Mouse (Mus musculus) left cerebral cortex, adult 8-10 months (tissue): Measurements from ENCODE around the gene Rptor. TPM values are rescaled to one million over a fixed set of nuclear protein-coding genes. Genes with fewer than 3 reads are reported as not detected.

Source experiments
- DNase-seq, 2 experiments: peaks; one replicate each; pipeline ENCODE4 v3.0.0; 2022; ENCODE audit warnings: low spot score in 2 of 2
- total RNA-seq, 4 experiments: library from RNA; stranded (reverse); gene quantifications; 2 replicates each; pipeline ENCODE4 v1.2.4; 2022

The Rptor gene
- total RNA-seq, 4 experiments from 2014 or later: 57.5 to 65.0 (median 61.0) TPM

GRCm38 (mm10) chr11:119808647-119809280, 206.1 kb downstream of the Rptor start:
- no peak for DNase-seq

- no peak for DNase-seq
Measured at GRCm38 (mm10) chr11:119809309-119809708, 206.6 kb downstream of the Rptor start.

DNA sequence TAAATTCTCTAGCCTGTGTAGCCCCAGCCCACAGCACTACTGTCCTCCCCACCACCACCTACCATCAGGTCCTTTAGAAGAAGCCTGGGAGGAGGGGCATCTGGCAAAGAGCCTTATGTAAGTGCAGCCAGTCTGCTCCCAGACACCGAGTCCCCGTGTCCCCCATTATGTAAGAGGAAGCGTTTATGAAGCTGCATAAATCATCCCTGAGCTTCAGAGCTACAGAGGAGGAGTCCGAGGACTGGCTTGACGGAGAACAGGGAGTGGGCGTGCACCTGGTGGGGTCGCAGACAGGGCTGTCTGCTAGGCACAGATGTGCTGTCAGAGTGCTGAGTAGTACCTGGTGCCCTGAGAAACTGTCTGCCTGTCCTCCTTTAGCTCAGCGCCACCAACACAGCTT, 208.3 kb downstream of the Rptor start:
- DNase-seq: peak; percentile 47 to 81

GRCm38 (mm10) chr11:119811598-119811997, 208.9 kb downstream of the Rptor start:
- no peak for DNase-seq

DNA sequence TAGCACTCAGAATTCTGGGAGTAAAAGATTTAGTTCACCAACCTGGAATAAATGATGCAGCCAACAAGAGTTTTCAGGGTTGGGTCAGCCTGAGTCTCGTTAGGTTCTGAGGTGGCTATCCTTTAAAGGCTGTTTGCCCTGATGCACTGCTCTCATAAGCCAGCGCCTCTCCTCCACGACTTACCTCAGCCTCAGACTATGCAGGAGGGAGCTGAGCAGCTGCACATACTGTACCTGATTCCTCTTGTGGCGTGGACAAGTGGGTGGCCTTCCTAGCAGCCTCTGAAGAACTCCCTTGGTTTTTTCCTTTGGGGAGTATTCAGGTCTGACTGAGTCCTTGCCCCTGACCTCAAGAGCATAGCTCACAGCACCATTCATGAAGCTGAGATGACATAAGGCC, 209.4 kb downstream of the Rptor start:
- no peak for DNase-seq

DNA sequence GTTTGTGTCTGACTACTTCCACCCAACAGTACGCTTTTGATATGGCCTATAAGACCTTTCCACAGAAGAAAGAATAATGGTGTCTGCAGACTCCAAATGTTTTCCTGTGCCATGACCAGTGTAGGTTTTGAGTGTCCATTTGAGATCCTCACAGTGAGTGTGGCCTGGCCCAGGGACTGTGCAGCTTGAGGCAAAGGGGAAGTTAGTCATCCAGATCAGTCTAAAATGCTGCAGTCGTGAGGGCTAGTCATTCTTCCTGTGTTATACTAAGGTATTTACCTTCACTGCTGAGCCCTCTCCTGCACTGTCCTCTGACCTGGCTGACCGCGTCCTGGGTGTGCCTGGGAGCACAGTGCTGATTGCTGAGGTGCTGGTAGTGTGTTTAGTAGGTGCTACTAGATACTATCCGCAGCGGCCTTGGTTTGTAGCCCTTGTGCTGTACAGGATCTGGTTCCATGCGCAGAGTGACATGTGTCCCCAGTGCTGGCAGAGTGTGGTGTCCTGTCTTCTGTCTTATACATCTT, 211.4 kb downstream of the Rptor start:
- DNase-seq: no peak

- no peak for DNase-seq
Measured at GRCm38 (mm10) chr11:119816798-119817361, 214.2 kb downstream of the Rptor start.

GRCm38 (mm10) chr11:119817362-119817837, 214.7 kb downstream of the Rptor start:
- DNase-seq: no peak

GRCm38 (mm10) chr11:119817898-119818297, 215.2 kb downstream of the Rptor start:
- DNase-seq: no peak

DNA sequence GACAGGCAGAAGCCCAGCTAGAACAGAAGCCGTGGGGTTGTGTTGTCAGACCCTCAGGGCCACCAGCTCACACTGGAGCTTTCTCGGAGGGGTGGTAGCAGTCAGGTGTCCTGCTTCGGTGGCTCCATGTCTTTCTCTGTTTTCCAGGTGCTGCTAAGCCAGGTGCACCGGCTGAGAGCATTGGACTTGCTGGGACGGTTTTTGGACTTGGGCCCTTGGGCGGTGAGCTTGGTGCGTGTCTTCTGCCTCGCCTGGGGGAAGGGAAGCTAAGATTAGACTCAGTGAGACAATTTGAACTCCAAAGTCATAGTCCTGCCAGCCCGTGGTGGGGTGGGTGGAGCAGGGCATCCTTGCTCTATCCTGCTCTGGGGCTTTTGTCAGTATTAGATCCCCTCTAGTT, 218.8 kb downstream of the Rptor start:
- DNase-seq: no peak

GRCm38 (mm10) chr11:119824072-119824649, 221.5 kb downstream of the Rptor start:
- DNase-seq: no peak

DNA sequence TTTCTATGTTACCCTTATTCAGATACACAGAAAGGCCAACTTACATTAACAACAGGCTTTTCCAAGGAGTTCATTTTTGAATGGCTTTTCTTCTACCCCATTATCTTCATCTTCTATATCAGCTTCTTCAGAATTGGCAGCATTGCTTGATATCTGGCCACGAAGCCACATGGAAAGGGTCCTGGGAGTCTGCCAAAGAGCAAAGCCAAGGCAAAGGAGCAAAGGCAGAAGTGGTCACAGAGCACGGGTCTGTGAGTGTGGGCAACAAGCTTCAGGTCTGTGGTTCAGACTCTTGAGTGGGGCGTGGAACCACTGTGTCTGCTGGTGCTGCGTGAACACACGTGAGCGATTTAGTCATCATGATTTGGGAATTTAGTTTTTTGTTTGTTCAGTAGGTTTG, 223.1 kb downstream of the Rptor start:
- no peak for DNase-seq

DNA sequence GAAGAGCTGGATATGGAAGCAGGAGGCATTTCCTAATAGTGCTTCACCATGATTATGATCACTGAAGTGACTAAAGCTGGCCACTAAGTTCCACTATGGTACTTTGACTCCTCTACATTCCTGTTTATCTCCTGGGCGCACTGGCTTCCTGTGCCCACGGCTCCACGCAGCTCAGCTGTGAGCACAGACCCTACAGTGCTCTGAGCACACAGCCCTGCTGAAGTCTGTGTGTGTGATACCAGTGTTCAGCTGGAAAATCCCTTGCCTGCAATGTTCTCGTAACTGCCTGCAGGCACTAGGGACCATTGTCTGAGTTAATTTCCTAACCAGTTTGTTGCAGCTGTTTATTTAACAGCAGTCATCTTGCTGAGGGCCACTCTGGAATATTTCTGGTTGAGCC, 223.5 kb downstream of the Rptor start:
- no peak for DNase-seq

GRCm38 (mm10) chr11:119829116-119829515, 226.4 kb downstream of the Rptor start:
- DNase-seq: no peak

DNA sequence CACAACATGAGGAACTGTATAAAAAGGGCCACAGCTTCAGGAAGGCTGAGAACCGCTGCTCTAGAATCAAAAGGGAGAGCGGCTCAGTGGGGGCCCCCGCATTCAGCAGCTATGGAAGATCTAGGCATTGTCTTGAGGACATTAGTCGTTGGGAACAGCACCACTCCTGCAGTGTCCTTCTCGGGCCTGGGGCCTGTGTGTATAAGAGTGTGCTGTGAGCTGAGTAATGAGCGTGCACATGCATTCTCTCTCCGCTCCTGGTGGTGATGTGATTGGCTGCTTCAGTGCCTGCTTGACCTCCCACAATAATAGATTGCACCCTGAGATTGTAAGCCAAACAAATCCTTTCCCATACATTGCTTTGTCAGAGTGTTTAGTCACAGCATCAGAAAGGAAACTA, 229.0 kb downstream of the Rptor start:
- no peak for DNase-seq

GRCm38 (mm10) chr11:119833311-119833710, 230.6 kb downstream of the Rptor start:
- DNase-seq: no peak

DNA sequence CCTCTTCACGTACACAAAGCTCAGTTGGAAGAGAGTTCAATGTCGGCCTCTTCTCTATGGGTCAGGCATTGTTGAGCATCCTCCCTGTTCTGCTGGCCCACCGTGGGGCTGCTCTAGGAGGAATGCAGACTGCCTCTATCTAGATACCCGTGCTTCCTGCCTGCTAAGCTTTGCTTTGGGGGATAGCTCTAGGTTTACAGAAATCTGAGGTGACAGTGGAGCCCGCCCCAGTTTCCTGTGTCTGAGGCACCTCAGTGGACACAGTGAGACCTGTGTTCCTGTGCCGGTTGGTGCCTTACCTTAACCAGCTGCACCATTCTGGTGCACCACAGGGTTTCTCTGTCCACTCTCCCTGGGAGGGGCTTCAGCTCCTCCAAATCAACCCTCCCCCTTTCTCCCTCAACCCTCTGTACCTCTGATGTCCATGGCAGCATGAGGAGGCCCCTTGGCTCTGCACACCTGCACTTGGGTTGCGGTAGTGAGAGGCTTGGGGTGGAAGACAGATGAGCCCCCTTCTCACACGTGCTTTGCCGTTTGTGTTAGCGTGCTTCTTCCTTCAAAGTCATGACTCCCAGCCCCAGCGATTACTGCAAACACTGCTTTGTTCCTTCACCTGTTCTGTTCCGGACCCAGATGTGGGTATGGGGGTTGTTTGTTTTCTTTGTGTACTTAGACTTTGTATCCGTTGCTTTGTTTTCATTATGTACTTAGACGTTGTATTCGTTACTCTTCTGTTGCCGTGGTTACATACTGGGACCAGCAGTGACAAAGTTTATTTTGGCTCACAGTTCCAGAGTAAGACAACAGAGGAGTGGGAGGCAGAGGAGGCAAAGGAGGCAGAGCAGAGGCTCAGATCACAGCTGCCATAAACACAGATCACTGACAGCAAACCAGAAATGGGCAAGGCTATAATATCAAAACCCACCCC, 231.4 kb downstream of the Rptor start:
- DNase-seq: no peak

DNA sequence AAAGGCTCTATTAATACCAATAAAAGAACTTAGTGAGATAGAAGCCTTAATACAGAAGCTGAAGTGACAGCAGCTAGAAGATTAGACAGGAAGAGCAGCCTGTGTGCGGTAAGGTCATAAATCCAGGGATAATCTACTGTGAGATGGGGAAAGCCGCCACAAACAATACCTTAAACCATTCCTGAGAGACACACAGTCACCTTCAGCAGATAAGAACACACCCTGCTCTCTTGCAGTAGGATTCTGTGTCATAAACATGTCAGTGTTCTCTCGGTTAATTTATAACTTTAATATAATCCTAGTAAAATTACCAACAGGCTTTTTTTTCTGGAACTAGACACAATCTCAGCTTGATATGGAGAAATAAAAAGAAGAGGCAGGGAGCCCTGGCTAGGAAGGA, 233.6 kb downstream of the Rptor start:
- no peak for DNase-seq

DNA sequence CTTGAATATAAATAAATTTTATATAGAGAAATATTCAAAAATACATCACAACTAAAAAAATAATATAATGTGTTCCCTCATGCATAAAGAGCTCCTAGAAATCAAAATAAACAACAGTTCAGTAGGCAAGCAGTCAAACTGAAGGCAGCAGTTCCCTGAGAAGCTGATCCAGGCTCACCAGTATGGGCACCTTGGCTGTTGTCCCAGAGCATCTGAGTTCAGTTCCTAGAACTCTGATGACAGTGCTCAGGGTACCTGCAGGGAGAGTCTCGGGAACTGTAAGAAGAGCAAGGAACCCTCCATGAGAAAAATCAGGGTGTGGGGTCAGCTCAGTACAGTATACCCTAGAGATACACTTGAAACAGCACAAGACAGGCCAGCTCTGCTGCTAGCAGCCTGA, 235.1 kb downstream of the Rptor start:
- no peak for DNase-seq

- DNase-seq: no peak
Measured at GRCm38 (mm10) chr11:119839411-119840342, 237.0 kb downstream of the Rptor start.

DNA sequence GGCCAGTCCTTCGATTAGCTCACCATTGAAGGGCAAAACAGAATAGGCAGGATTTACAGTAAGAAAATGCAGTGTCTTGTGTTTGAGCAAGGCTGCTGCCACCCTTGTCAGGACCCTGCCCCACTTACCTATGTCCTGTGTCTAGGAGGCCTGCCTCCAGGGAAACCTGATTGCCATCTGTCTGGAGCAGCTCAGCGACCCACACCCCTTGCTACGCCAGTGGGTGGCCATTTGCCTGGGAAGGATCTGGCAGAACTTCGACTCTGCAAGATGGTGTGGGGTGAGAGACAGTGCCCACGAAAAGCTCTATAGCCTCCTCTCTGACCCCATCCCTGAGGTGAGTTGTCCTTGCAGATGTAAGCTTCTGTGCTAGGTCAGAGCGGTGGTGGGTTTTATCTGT, 243.9 kb downstream of the Rptor start:
- no peak for DNase-seq
